Mouse (Mus musculus): ENCODE measurements around the gene Arrb1. TPM values are rescaled to one million over a fixed set of nuclear protein-coding genes. Genes with fewer than 3 reads are reported as not detected.
A peak's percentile ranks its signal among the peaks of the same experiment; 100 is the strongest.
"Not testable (repeated sequence)": the region's sequence is repeated elsewhere in the genome, so short reads cannot be mapped to it uniquely, and the experiment has no call there.

The Arrb1 gene
- polyA plus RNA-seq (2014; fragmentation: Nextera tagmentation; extraction: Ambion mirVana): 3.5 and 3.6 TPM in 2 replicates

GRCm38 (mm10) chr7:99534901-99535735 lies at the start of gene Arrb1:
Arrb1 (plus strand) TSS chr7:99535466.
- under 1% methylated on average over 59 of the region's 68 CpGs for WGBS
- Histone ChIP-seq H3K4me3 (ENCODE audit: low read length) (peak within 1 kb of the TSS; percentile 81), H3K36me3 (ENCODE audit: control insufficient read depth, insufficient read depth, low read length) (no peaks in the 10 kb centered on the region), H3K4me2 (replicated peaks; ENCODE audit: low read depth, low read length) (peak within 1 kb of the TSS; percentile 94), H3K9ac (ENCODE audit: low read depth, low read length) (peak within 1 kb of the TSS; percentile 87), H3K27ac (ENCODE audit: low read depth, low read length) (peak within 1 kb of the TSS; percentile 73), H3K4me1 (ENCODE audit: control insufficient read depth, insufficient read depth, low read length) (peaks cover 37% of the 10 kb centered on the region), H3K9me3 (ENCODE audit: control insufficient read depth, low read length) (no peaks in the 10 kb centered on the region), H3K27me3 (ENCODE audit: control insufficient read depth, insufficient read depth, low read length) (no peaks in the 10 kb centered on the region)
- peak; percentile 85 for ATAC-seq (ENCODE audit: low FRiP score, low TSS enrichment)

GRCm38 (mm10) chr7:99489708-99490107 lies 45.6 kb upstream of the Arrb1 start:
- WGBS: 81% methylated on average over 5 of the region's 5 CpGs
- H3K4me2 ChIP-seq (replicated peaks; ENCODE audit: low read depth, low read length): no peak overlapping the region
- no peak overlapping the region for H3K9ac ChIP-seq (ENCODE audit: low read depth, low read length)
- no peak for ATAC-seq (ENCODE audit: low FRiP score, low TSS enrichment)
- H3K36me3 ChIP-seq (ENCODE audit: control insufficient read depth, insufficient read depth, low read length): no peaks in the 10 kb centered on the region
- H3K27me3 ChIP-seq (ENCODE audit: control insufficient read depth, insufficient read depth, low read length): no peaks in the 10 kb centered on the region
- no peak overlapping the region for H3K4me3 ChIP-seq (ENCODE audit: low read length)
- 0 out of 2 replicates have a peak, but pooled peaks cover 3% of the 10 kb centered on the region for H3K9me3 ChIP-seq (ENCODE audit: control insufficient read depth, low read length)
- no peak overlapping the region for H3K27ac ChIP-seq (ENCODE audit: low read depth, low read length)
- H3K4me1 ChIP-seq (ENCODE audit: control insufficient read depth, insufficient read depth, low read length): no peaks in the 10 kb centered on the region

GRCm38 (mm10) chr7:99499128-99499527 lies 36.1 kb upstream of the Arrb1 start:
- 37% methylated on average over 1 of the region's 1 CpGs for WGBS
- Histone ChIP-seq H3K4me2 (replicated peaks; ENCODE audit: low read depth, low read length) (no peak overlapping the region), H3K9ac (ENCODE audit: low read depth, low read length) (no peak overlapping the region), H3K4me1 (ENCODE audit: control insufficient read depth, insufficient read depth, low read length) (no peaks in the 10 kb centered on the region), H3K4me3 (ENCODE audit: low read length) (no peak overlapping the region), H3K27ac (ENCODE audit: low read depth, low read length) (no peak overlapping the region), H3K9me3 (ENCODE audit: control insufficient read depth, low read length) (no peaks in the 10 kb centered on the region), H3K27me3 (ENCODE audit: control insufficient read depth, insufficient read depth, low read length) (no peaks in the 10 kb centered on the region), H3K36me3 (ENCODE audit: control insufficient read depth, insufficient read depth, low read length) (no peaks in the 10 kb centered on the region)
- ATAC-seq (ENCODE audit: low FRiP score, low TSS enrichment): no peak

- peak; percentile 91 for ATAC-seq (ENCODE audit: low FRiP score, low TSS enrichment)
- H3K4me1 ChIP-seq (ENCODE audit: control insufficient read depth, insufficient read depth, low read length): no peaks in the 10 kb centered on the region
- H3K27me3 ChIP-seq (ENCODE audit: control insufficient read depth, insufficient read depth, low read length): no peaks in the 10 kb centered on the region
- H3K9me3 ChIP-seq (ENCODE audit: control insufficient read depth, low read length): no peaks in the 10 kb centered on the region
- WGBS: 2% methylated on average over 8 of the region's 8 CpGs
- H3K9ac ChIP-seq (ENCODE audit: low read depth, low read length): no peak overlapping the region
- H3K27ac ChIP-seq (ENCODE audit: low read depth, low read length): no peak overlapping the region
- no peaks in the 10 kb centered on the region for H3K36me3 ChIP-seq (ENCODE audit: control insufficient read depth, insufficient read depth, low read length)
- no peak overlapping the region for H3K4me3 ChIP-seq (ENCODE audit: low read length)
- no peak overlapping the region for H3K4me2 ChIP-seq (replicated peaks; ENCODE audit: low read depth, low read length)
Measured at GRCm38 (mm10) chr7:99500201-99500600, 35.1 kb upstream of the Arrb1 start.

- H3K4me3 ChIP-seq (ENCODE audit: low read length): no peak overlapping the region
- 24% methylated on average over 5 of the region's 5 CpGs for WGBS
- H3K27me3 ChIP-seq (ENCODE audit: control insufficient read depth, insufficient read depth, low read length): no peaks in the 10 kb centered on the region
- H3K4me1 ChIP-seq (ENCODE audit: control insufficient read depth, insufficient read depth, low read length): no peaks in the 10 kb centered on the region
- H3K9me3 ChIP-seq (ENCODE audit: control insufficient read depth, low read length): no peaks in the 10 kb centered on the region
- ATAC-seq (ENCODE audit: low FRiP score, low TSS enrichment): 0 out of 2 replicates have a peak, but pooled peaks have one; percentile 15
- no peak overlapping the region for H3K27ac ChIP-seq (ENCODE audit: low read depth, low read length)
- H3K4me2 ChIP-seq (replicated peaks; ENCODE audit: low read depth, low read length): no peak overlapping the region
- no peak overlapping the region for H3K9ac ChIP-seq (ENCODE audit: low read depth, low read length)
- H3K36me3 ChIP-seq (ENCODE audit: control insufficient read depth, insufficient read depth, low read length): no peaks in the 10 kb centered on the region
Measured at GRCm38 (mm10) chr7:99500655-99501054, 34.6 kb upstream of the Arrb1 start.

- H3K27ac ChIP-seq (ENCODE audit: low read depth, low read length): no peak overlapping the region
- H3K27me3 ChIP-seq (ENCODE audit: control insufficient read depth, insufficient read depth, low read length): no peaks in the 10 kb centered on the region
- no peaks in the 10 kb centered on the region for H3K36me3 ChIP-seq (ENCODE audit: control insufficient read depth, insufficient read depth, low read length)
- no peak for ATAC-seq (ENCODE audit: low FRiP score, low TSS enrichment)
- no peak overlapping the region for H3K4me3 ChIP-seq (ENCODE audit: low read length)
- H3K4me2 ChIP-seq (replicated peaks; ENCODE audit: low read depth, low read length): no peak overlapping the region
- no peak overlapping the region for H3K9ac ChIP-seq (ENCODE audit: low read depth, low read length)
- no peaks in the 10 kb centered on the region for H3K9me3 ChIP-seq (ENCODE audit: control insufficient read depth, low read length)
- 47% methylated on average over 1 of the region's 1 CpGs for WGBS
- H3K4me1 ChIP-seq (ENCODE audit: control insufficient read depth, insufficient read depth, low read length): no peaks in the 10 kb centered on the region
Measured at GRCm38 (mm10) chr7:99501148-99501547, 34.1 kb upstream of the Arrb1 start.

GRCm38 (mm10) chr7:99504556-99504955 lies 30.7 kb upstream of the Arrb1 start:
- no peak overlapping the region for H3K4me2 ChIP-seq (replicated peaks; ENCODE audit: low read depth, low read length)
- H3K4me3 ChIP-seq (ENCODE audit: low read length): no peak overlapping the region
- H3K36me3 ChIP-seq (ENCODE audit: control insufficient read depth, insufficient read depth, low read length): no peaks in the 10 kb centered on the region
- no peak overlapping the region for H3K9ac ChIP-seq (ENCODE audit: low read depth, low read length)
- no peak overlapping the region for H3K27ac ChIP-seq (ENCODE audit: low read depth, low read length)
- H3K9me3 ChIP-seq (ENCODE audit: control insufficient read depth, low read length): peaks cover 4% of the 10 kb centered on the region; the same call in 1 of the 2 replicates
- ATAC-seq (ENCODE audit: low FRiP score, low TSS enrichment): no peak
- H3K4me1 ChIP-seq (ENCODE audit: control insufficient read depth, insufficient read depth, low read length): no peaks in the 10 kb centered on the region
- H3K27me3 ChIP-seq (ENCODE audit: control insufficient read depth, insufficient read depth, low read length): no peaks in the 10 kb centered on the region

- not testable (repeated sequence) for H3K27ac ChIP-seq (ENCODE audit: low read depth, low read length); ATAC-seq (ENCODE audit: low FRiP score, low TSS enrichment); H3K9ac ChIP-seq (ENCODE audit: low read depth, low read length); H3K4me3 ChIP-seq (ENCODE audit: low read length); H3K4me1 ChIP-seq (ENCODE audit: control insufficient read depth, insufficient read depth, low read length); H3K4me2 ChIP-seq (replicated peaks; ENCODE audit: low read depth, low read length); H3K27me3 ChIP-seq (ENCODE audit: control insufficient read depth, insufficient read depth, low read length); H3K9me3 ChIP-seq (ENCODE audit: control insufficient read depth, low read length); H3K36me3 ChIP-seq (ENCODE audit: control insufficient read depth, insufficient read depth, low read length)
- 18% methylated on average over 2 of the region's 2 CpGs for WGBS
Measured at GRCm38 (mm10) chr7:99508187-99508586, 27.1 kb upstream of the Arrb1 start.

GRCm38 (mm10) chr7:99510087-99510501 lies 25.2 kb upstream of the Arrb1 start:
- Histone ChIP-seq H3K27ac (ENCODE audit: low read depth, low read length) (no peak overlapping the region), H3K4me1 (ENCODE audit: control insufficient read depth, insufficient read depth, low read length) (no peaks in the 10 kb centered on the region), H3K9ac (ENCODE audit: low read depth, low read length) (no peak overlapping the region), H3K4me2 (replicated peaks; ENCODE audit: low read depth, low read length) (no peak overlapping the region), H3K36me3 (ENCODE audit: control insufficient read depth, insufficient read depth, low read length) (no peaks in the 10 kb centered on the region), H3K9me3 (ENCODE audit: control insufficient read depth, low read length) (peaks cover 4% of the 10 kb centered on the region; the same call in 1 of the 2 replicates), H3K27me3 (ENCODE audit: control insufficient read depth, insufficient read depth, low read length) (no peaks in the 10 kb centered on the region), H3K4me3 (ENCODE audit: low read length) (no peak overlapping the region)
- WGBS: 14% methylated on average over 8 of the region's 8 CpGs
- ATAC-seq (ENCODE audit: low FRiP score, low TSS enrichment): no peak

Data from kidney, embryonic 14.5 days (tissue).